Mouse (Mus musculus): Measurements from ENCODE around the gene Qars.

DNA sequence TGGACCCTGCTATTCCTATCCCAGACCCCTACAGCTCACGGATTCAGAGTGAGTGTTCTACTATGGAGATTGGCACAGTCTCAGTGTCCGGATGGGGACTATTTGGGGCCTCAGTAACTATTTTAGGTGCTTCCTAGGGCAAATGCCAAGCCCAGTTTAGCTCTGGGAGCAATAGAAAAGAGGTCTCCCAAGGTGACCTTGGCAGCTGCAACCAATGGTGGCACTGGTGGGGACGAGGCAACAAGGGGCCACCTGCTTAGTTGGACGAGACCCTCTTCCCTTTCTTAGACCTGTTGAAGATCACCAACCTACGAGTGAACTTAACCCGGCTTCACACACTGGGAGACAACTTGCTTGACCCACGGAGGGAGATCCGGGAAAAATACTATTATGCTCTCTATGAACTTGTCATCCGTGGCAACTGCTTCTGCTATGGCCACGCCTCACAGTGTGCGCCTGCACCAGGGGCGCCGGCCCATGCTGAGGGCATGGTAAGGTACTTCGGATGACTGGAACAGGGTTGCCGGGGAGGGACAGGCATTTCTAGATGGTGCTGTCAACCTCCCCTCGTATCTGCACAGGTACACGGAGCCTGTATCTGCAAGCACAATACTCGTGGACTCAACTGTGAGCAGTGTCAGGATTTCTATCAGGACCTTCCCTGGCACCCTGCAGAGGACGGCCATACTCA, 25.8 kb upstream of the Qars start:
- TF ChIP-seq CTCF (IDR thresholded peaks at IDR 0.05; ENCODE audit: control insufficient read depth, insufficient read depth, insufficient replicate concordance, low read depth, low read length) (no peak), POLR2A (IDR thresholded peaks at IDR 0.05; ENCODE audit: control insufficient read depth, low read depth, low read length) (no peak)
